Mouse (Mus musculus) layer of hippocampus, postnatal 25 days (tissue): Measurements from ENCODE around the gene Ano5. TPM values are rescaled to one million over a fixed set of nuclear protein-coding genes. Genes with fewer than 3 reads are reported as not detected.

Source experiments
- DNase-seq, 2 experiments: peaks; one replicate each; pipeline ENCODE4 v3.0.0; 2022; ENCODE audit warnings: mixed read lengths in 2 of 2, low spot score in 1 of 2; ENCODE audit errors: extremely low spot score in 1 of 2
- total RNA-seq, 2 experiments: library from RNA; stranded (reverse); gene quantifications; 2 replicates each; pipeline ENCODE4 v1.2.3; 2021

Gene Ano5
- total RNA-seq, 2 experiments from 2014 or later, result 0.86 to 1.5 TPM

DNA sequence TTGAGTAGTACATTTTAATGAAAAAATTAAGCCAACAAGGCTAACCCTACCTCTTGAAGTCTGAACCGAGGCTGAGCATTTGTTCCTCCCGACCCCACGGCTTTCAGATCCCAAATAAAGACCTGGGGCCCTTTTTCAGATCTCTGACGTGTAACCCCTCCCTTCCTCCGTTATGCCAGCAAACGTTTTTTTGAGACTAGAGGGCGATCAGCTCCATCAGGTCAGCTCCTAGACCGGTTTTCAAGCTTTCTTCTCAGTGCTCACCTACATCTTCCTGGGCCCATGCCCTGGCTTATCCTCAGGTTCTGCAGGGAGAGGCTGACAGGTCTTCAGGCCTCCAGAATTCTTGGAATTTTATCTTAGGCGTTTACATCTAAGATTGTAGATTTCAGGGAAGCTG is 116.8 kb downstream of the Ano5 start:
- DNase-seq, result no peak

DNA sequence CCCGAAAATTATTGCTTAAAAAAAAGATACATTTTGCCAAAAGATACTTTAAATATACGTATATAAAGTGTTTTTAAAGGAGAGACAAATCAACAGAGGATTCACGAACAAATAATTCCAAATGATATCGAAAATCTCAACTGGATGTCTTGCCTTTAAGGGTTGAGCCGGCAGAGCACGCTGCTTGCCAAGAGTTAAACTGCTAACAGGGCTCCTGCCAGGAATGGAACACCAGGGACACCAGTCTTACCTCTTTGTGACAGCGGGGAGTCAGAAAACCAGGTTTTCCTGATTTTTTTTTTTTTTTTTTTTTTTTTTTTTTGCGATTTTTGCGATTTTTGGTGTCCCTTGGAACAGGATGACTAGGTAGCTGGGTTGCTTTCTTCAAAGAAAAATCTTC is 117.5 kb downstream of the Ano5 start:
- no peak for DNase-seq

DNA sequence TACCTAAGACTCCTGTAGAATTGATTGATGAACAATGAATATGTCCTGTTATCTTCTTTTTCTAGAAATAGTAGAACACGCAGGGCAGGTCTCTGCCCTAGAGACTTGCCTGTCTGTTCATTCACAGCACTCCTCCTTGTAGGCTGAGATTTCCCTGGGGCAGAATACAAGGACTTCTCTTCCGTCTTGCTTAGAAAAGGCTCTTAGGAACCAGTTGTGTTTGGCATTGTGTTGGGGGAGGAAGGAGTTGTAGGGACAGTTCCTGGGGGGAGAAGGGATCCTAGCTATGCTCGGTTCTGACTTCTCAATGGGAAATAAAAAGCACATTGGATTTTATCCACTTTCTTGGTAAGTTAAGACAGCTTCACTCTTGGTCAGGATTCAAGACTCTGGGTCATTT is 118.4 kb downstream of the Ano5 start:
- DNase-seq, result no peak

DNA sequence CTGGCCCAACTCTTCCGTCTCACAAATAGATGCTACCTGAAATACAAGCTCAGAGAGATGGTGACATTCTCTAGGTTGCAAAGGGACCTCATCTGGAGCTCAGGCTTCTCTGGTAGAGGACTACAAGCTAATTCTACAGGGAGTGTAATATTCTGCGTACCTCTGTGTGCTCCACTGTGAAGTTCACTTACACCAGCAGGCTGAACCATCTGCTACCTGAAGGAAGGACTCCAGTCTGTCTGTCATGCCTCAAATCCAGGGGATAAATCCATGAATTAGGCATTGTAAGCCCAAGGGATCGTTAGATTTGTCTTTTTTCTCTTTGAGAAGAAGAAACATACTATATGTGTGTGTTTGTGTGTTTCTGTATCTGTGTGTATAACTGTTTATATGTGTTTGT is 120.3 kb downstream of the Ano5 start:
- DNase-seq, result no peak

DNA sequence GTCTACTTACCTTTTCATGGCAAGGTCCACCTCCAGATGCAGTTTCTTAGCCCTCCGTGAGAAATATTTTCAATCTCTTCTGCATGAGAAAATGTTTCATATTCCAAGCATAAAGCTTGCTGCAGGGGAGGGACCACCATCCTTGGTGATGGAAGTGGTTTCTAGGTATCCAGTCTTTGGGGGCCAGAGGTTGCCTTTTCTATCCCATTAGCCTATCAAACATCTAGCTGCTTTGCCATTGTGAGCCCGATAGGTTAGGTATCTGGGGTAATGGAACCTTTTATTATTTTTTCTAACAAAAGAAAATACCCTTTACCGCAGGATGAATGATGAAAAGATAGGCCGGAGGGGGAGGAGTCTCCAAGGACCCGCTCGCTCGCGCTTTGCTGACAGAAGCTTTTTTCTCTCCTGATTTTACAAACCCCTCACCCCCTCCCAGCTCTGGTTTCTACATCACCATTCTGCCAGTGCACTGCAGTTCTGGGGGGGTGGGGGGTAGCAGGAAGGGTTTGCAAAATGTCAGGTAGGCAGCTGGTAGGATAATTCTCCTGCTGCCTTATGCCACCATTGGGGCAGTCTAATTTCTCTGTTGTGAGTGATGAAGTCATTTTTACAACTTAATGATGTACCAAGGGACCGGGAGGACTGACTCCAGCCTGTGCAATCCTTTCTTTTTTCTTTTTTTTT is 121.9 kb downstream of the Ano5 start:
- DNase-seq, result no peak

DNA sequence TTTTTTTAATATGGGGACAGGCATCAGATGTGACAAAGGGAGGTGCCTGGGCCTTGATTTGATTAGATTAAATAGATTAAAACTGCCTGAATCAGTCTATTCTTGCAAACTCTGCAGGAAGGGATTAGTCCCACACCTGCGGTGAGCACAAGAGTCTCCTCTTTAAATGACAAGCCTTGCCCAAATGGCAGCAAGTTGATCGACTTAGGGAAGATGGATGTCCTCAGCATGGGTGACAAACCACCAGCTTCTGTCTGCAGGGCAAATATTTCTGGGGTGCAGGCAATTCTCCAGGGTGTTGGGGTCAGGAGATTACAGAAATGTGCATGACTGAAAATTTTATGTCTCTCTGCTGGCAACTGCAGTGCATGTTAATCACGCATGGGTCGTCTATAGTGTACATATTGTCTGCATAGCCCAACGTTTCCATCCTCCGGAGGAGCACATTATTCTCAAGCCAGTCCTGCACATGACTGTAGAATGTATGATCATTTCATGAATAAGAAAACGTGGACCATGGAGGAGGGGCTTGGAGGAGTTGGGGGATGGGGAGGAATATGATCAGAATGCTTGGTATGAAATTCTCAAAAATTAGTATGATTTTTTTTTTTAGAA is 122.5 kb downstream of the Ano5 start:
- no peak for DNase-seq

Other genes starting within 250 kb of the Ano5 start
- gene Slc17a6, start 111.0 kb downstream of the Ano5 start, total RNA-seq, result 10 to 100 TPM; 13.2 to 14.8 TPM